Mouse (Mus musculus) C2C12 (cell line): ENCODE data around the gene Ccdc78. TPM values are rescaled to one million over a fixed set of nuclear protein-coding genes. Genes with fewer than 3 reads are reported as not detected.

Source experiments
- H3K27me3 ChIP-seq: one replicate; pipeline ENCODE4 v1.6.1; 2011; ENCODE audit not compliant: control insufficient read depth, insufficient read depth, insufficient read length
- H3K36me3 ChIP-seq: one replicate; pipeline ENCODE4 v1.6.1; 2011; ENCODE audit not compliant: control insufficient read depth, insufficient read depth
- H3K4me3 ChIP-seq: one replicate; pipeline ENCODE4 v1.5.1; 2011; ENCODE audit warnings: mild to moderate bottlenecking, control low read depth; ENCODE audit not compliant: poor library complexity, insufficient read depth, severe bottlenecking
- H3K79me2 ChIP-seq: one replicate; pipeline ENCODE4 v1.6.1; 2011; ENCODE audit not compliant: control insufficient read depth, insufficient read depth
- H3K79me3 ChIP-seq: one replicate; pipeline ENCODE4 v1.6.1; 2011; ENCODE audit warnings: low read depth, control low read depth
- H3ac ChIP-seq: one replicate; pipeline ENCODE3; 2011; ENCODE audit warnings: low read depth; ENCODE audit not compliant: control insufficient read depth, insufficient read length
- CEBPB ChIP-seq: IDR thresholded peaks from one replicate; pipeline ENCODE4 v1.6.1; 2011; ENCODE audit warnings: low read depth, mild to moderate bottlenecking, control low read depth, moderate library complexity
- CTCF ChIP-seq: IDR thresholded peaks from one replicate; pipeline ENCODE4 v1.5.1; 2011; ENCODE audit not compliant: control insufficient read depth, insufficient read depth, insufficient read length
- FOSL1 ChIP-seq: IDR thresholded peaks from one replicate; pipeline ENCODE4 v1.8.0; 2011; ENCODE audit warnings: mild to moderate bottlenecking, low read length; ENCODE audit not compliant: poor library complexity, insufficient read depth, severe bottlenecking
- MAX ChIP-seq: IDR thresholded peaks from one replicate; pipeline ENCODE4 v1.6.1; 2011; ENCODE audit warnings: mild to moderate bottlenecking, control low read depth
- MYOD1 ChIP-seq: IDR thresholded peaks from one replicate; pipeline ENCODE4 v1.6.1; 2011; ENCODE audit warnings: low read depth; ENCODE audit not compliant: control insufficient read depth, insufficient read length
- MYOG ChIP-seq: IDR thresholded peaks from one replicate; pipeline ENCODE4 v1.6.1; 2011; ENCODE audit not compliant: control insufficient read depth, insufficient read length; ENCODE audit errors: extremely low read depth
- USF1 ChIP-seq: IDR thresholded peaks from one replicate; pipeline ENCODE4 v1.6.1; 2011; ENCODE audit warnings: low read depth, mild to moderate bottlenecking, control low read depth, moderate library complexity
- polyA plus RNA-seq: library from polyadenylated mRNA; unstranded; fragments of >200 nt; fragmentation: generic; extraction: Trizol; gene quantifications from one replicate; pipeline ENCODE4 v1.2.1, GENCODE M21; 2012; ENCODE audit warnings: missing spikeins

The Ccdc78 gene
- polyA plus RNA-seq, 1 experiment, result 0.12 TPM

DNA sequence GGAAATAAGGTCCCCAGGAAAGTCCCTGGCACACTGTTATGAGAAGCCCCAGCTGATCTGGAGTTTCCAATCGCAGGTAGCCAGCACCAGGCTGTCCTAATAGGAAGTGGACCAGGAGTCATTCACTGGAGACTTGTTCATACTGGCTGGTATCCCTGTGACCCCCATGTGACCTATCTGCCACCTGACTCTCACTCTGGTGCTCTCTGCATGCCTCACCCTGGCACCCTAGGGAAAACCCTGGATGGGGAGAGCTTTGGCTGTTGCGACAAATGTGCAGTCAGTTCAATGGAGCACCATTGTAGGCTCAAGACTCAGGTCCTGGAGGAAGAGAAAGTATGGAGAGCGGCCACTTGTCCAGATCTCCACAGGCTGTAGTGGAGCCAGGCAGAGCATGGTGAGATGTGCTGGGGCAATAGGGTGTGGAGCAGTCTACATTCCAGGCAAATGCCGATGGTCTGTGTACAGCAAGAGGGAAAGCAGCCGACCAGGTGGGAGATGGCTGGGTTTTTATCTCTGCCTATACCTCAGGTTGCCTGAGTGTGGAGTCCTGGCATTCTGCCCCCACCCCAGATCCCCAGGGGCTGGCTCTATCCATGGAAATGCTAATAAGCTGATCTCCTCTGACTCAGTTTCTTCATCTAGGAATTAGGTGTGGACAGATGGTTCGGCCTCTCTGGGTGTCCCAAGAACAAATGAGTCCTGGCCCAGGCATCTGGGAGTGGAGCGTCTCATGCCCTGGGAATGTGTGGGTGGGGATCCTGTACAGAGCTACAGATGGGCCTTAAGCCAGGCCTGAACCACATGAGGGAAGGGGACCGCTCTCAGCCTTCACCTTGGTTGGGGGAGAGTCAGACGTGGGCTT is 29.8 kb upstream of the Ccdc78 start:
- H3ac ChIP-seq, result no peak overlapping the region
- no peaks in the 10 kb centered on the region for H3K27me3 ChIP-seq
- no peak overlapping the region for H3K4me3 ChIP-seq
- TF ChIP-seq MAX (no peak), CEBPB (peak; percentile 11), USF1 (peak; percentile 66), CTCF (no peak), FOSL1 (peak; percentile 71), MYOD1 (no peak), MYOG (no peak)
- H3K79me3 ChIP-seq, result peaks cover 2% of the 10 kb centered on the region
- H3K36me3 ChIP-seq, result no peaks in the 10 kb centered on the region
- peaks cover 19% of the 10 kb centered on the region for H3K79me2 ChIP-seq

DNA sequence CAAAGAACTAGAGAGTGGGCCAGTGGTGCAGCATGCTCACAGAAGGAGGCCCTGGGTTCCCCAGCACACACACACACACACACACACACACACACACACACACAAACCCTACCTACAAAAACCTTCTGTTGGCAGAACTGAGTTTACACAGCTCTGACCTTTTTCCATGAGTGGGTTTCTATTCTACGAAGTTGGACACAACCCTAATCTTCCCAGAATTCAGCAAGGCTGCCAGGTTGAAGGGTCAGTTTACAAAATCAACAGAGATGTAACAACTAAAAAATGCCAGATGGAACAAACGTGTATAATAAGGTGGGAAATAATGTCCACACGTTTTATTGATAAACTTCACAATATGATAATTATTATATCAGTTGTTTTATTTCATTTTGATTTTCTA is 28.7 kb upstream of the Ccdc78 start:
- H3K79me2 ChIP-seq, result peaks cover 12% of the 10 kb centered on the region
- H3ac ChIP-seq, result no peak overlapping the region
- no peaks in the 10 kb centered on the region for H3K27me3 ChIP-seq
- H3K36me3 ChIP-seq, result no peaks in the 10 kb centered on the region
- peaks cover 2% of the 10 kb centered on the region for H3K79me3 ChIP-seq
- H3K4me3 ChIP-seq, result no peak overlapping the region
- no peak for TF ChIP-seq USF1
- peak; percentile 19 for TF ChIP-seq MAX
- TF ChIP-seq MYOG, result no peak
- TF ChIP-seq FOSL1, result no peak
- TF ChIP-seq CEBPB, result no peak

DNA sequence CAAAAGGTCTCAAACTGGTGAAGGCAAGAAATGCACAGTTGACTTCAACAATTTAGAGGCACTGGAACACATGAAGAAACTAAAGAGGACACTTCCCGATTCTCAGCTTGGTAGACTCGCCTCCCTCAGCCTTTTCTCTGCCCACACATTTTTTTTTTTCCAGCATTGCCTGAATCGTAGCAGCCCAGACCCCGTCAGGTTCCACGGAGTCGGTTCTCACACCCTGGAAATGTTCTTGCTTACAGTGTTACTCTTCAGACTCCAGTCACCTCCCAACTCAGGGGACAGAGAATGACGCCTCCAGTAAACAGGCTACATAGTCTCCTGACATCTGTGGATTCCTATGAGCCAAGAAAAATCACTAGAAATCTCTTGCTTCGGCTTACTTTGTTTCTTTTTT is 26.2 kb upstream of the Ccdc78 start:
- H3K36me3 ChIP-seq, result no peaks in the 10 kb centered on the region
- no peaks in the 10 kb centered on the region for H3K79me3 ChIP-seq
- H3K4me3 ChIP-seq, result no peak overlapping the region
- no peaks in the 10 kb centered on the region for H3K27me3 ChIP-seq
- H3K79me2 ChIP-seq, result no peaks in the 10 kb centered on the region
- no peak overlapping the region for H3ac ChIP-seq
- TF ChIP-seq FOSL1 (no peak), CEBPB (no peak), MYOD1 (no peak), MAX (no peak), USF1 (no peak), CTCF (no peak), MYOG (no peak)

DNA sequence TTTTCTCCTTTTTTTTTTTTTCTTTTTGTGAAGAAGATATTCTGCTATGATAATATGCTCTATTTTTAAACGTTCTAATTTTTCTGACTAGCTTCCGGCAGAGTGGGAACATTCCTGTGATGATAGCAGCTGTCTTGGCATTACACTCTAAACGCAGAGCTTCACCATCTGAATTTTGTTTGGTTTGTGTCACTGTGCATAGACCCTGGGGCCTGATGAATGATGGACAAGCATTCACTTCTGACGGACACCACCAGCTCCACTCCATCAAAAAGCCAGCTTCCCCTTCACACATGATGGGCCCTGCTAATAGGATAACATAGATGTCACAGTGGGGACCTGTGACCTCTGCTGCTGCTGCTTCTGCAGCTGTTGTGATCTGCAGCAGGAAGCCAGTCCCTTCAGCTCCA is 24.8 kb upstream of the Ccdc78 start:
- Histone ChIP-seq H3K36me3 (no peaks in the 10 kb centered on the region), H3ac (no peak overlapping the region), H3K4me3 (no peak overlapping the region), H3K79me3 (no peaks in the 10 kb centered on the region), H3K27me3 (no peaks in the 10 kb centered on the region), H3K79me2 (no peaks in the 10 kb centered on the region)
- TF ChIP-seq FOSL1 (no peak), CEBPB (no peak)

DNA sequence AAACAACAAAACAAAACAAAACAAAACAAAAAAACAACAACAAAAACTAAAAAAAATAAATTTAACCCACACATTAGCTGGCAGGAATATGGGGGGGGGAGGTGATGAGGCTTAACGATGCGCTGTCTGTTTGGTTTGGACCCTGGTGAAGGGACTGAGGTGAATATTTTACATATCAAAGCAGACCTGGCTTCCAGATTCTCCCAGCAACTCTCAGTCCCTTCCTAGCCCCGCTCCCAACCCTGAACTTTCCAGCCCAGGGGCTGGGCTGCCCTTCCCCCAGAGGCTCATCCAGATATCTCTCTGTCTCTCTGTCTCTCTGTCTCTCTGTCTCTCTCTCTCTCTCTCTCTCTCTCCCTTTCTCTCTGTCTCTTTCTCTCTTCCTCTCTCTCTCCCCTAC is 23.8 kb upstream of the Ccdc78 start:
- no peaks in the 10 kb centered on the region for H3K79me3 ChIP-seq
- no peak overlapping the region for H3K4me3 ChIP-seq
- H3K27me3 ChIP-seq, result peaks cover 4% of the 10 kb centered on the region
- TF ChIP-seq CTCF, result no peak
- no peak overlapping the region for H3ac ChIP-seq
- no peaks in the 10 kb centered on the region for H3K79me2 ChIP-seq
- no peaks in the 10 kb centered on the region for H3K36me3 ChIP-seq

DNA sequence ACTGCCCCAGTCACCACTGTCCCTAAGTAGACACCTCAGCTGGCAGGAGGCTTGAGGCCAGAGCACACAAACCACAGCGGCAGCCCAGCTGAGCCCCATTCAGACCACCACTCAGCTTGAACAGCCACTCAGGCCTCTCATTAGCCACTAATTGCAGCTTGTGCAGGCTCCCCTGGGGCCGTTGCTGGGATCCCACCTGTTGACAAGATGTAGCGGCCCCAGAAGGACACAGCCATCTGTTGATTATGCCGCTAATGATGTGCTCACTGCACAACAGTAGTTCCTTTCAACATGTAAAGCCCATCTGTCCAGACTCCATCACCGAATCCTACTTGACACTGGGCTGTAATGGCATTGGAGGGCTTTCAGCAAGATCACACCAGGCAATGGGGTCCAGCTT is 20.5 kb upstream of the Ccdc78 start:
- no peak overlapping the region for H3K4me3 ChIP-seq

More for the DNA sequence above, 20.5 kb upstream of the Ccdc78 start:
- Histone ChIP-seq H3K79me3 (no peaks in the 10 kb centered on the region), H3K27me3 (peaks cover 4% of the 10 kb centered on the region), H3ac (no peak overlapping the region), H3K36me3 (no peaks in the 10 kb centered on the region), H3K79me2 (no peaks in the 10 kb centered on the region)
- TF ChIP-seq CTCF (no peak), CEBPB (no peak), MYOG (no peak), MAX (no peak), FOSL1 (no peak), MYOD1 (peak; percentile 57), USF1 (no peak)
